Mouse (Mus musculus): ENCODE data around the gene Ndufaf2. TPM values are rescaled to one million over a fixed set of nuclear protein-coding genes. Genes with fewer than 3 reads are reported as not detected.
A peak's percentile ranks its signal among the peaks of the same experiment; 100 is the strongest.

Ndufaf2 gene
- total and polyA plus RNA-seq, 3 experiments = 37.1 to 117 (median 51.2) TPM

- TF ChIP-seq TBP (conservative IDR thresholded peaks at IDR 0.05; ENCODE audit: low read depth, low read length) (peak; percentile 59; the same call in 1 of the 2 replicates), ZNF384 (IDR thresholded peaks at IDR 0.05; ENCODE audit: low read depth, low read length) (no peak), NRF1 (IDR thresholded peaks at IDR 0.05; ENCODE audit: low read depth, low read length) (no peak; the same call in 1 of the 2 replicates), IRF4 (IDR thresholded peaks at IDR 0.05; ENCODE audit: low read depth, low read length) (peak; percentile 97), ELF1 (IDR thresholded peaks at IDR 0.05; ENCODE audit: low read depth, low read length) (no peak), POLR2A (IDR thresholded peaks at IDR 0.05; ENCODE audit: low read depth, low read length) (0 out of 2 replicates have a peak, but pooled peaks have one; percentile 28), CHD1 (IDR thresholded peaks at IDR 0.05; ENCODE audit: low read depth, low read length) (no peak), SIN3A (IDR thresholded peaks at IDR 0.05; ENCODE audit: low read length) (peak; percentile 80), E2F4 (IDR thresholded peaks at IDR 0.05; ENCODE audit: insufficient replicate concordance, low read depth, low read length) (no peak), USF1 (IDR thresholded peaks at IDR 0.05; ENCODE audit: low read depth, low read length) (no peak), ZMIZ1 (IDR thresholded peaks at IDR 0.05; ENCODE audit: low read depth, low read length) (no peak)
Measured at GRCm38 (mm10) chr13:108041358-108041757, 117.1 kb downstream of the Ndufaf2 start (continued).

- TF ChIP-seq ZNF384 (IDR thresholded peaks at IDR 0.05; ENCODE audit: low read depth, low read length) (no peak), BHLHE40 (IDR thresholded peaks at IDR 0.05; ENCODE audit: low read depth, low read length) (no peak), RAD21 (IDR thresholded peaks at IDR 0.05; ENCODE audit: low read depth, low read length) (no peak), IRF4 (IDR thresholded peaks at IDR 0.05; ENCODE audit: low read depth, low read length) (no peak), MYC (IDR thresholded peaks at IDR 0.05; ENCODE audit: low read depth, low read length) (no peak), ZC3H11A (IDR thresholded peaks at IDR 0.05; ENCODE audit: low read depth, low read length) (no peak), ZKSCAN1 (IDR thresholded peaks at IDR 0.05; ENCODE audit: borderline replicate concordance, low read depth, low read length) (no peak), KAT2A (IDR thresholded peaks at IDR 0.05; ENCODE audit: insufficient replicate concordance, low read length) (no peak), CHD1 (IDR thresholded peaks at IDR 0.05; ENCODE audit: low read depth, low read length) (no peak), SIN3A (IDR thresholded peaks at IDR 0.05; ENCODE audit: low read length) (no peak), ELF1 (IDR thresholded peaks at IDR 0.05; ENCODE audit: low read depth, low read length) (no peak), TBP (conservative IDR thresholded peaks at IDR 0.05; ENCODE audit: low read depth, low read length) (no peak), PAX5 (IDR thresholded peaks at IDR 0.05; ENCODE audit: low read length) (no peak), MEF2A (IDR thresholded peaks at IDR 0.05; ENCODE audit: borderline replicate concordance, low read depth, low read length) (no peak), CTCF (conservative IDR thresholded peaks at IDR 0.05 in 1 of 2, IDR thresholded peaks at IDR 0.05 in 1 of 2; ENCODE audit: low read depth in 2 of 2, low read length in 2 of 2) (no peak), USF1 (IDR thresholded peaks at IDR 0.05; ENCODE audit: low read depth, low read length) (no peak), NELFE (IDR thresholded peaks at IDR 0.05; ENCODE audit: low read depth, low read length) (no peak), POLR2AphosphoS2 (IDR thresholded peaks at IDR 0.05; ENCODE audit: low read depth, low read length) (no peak)
- dilution Hi-C loops (cut with MboI; ENCODE audit: extremely low pct_ligation_motif_present, extremely low pct_unique_long_range_greater_than_20kb, low sequenced_read_pairs) = no loop called here
- H3K4me3 ChIP-seq (replicated peaks in 1 of 3; ENCODE audit: low read depth in 2 of 3, low read length in 2 of 3, poor library complexity in 1 of 3) = no peak overlapping the region
- peaks cover 0 to 6% of the 10 kb centered on the region in 2 experiments for H3K36me3 ChIP-seq (replicated peaks in 1 of 2; ENCODE audit: control insufficient read depth in 1 of 2, insufficient read depth in 1 of 2, low read length in 1 of 2)
- no peak for DNase-seq (ENCODE audit: extremely low read depth)
- H3K4me2 ChIP-seq (ENCODE audit: insufficient read depth, low read depth, poor library complexity, severe bottlenecking) = no peak overlapping the region
- H3K27ac ChIP-seq (ENCODE audit: insufficient read depth, low read depth) = no peak overlapping the region
- H3K4me1 ChIP-seq (ENCODE audit: control insufficient read depth in 1 of 2, insufficient read depth in 2 of 2) = peaks cover 0 to 26% of the 10 kb centered on the region in 2 experiments; a peak in 2 of 4 replicates
- no peaks in the 10 kb centered on the region for H3K27me3 ChIP-seq (replicated peaks)
- in situ Hi-C loops (cut with MboI; ENCODE audit: low pct_ligation_motif_present, low pct_unique_long_range_greater_than_20kb, low sequenced_read_pairs) = loop anchor here (5.0 kb wide), 1 partner anchor 148 kb away; no protein-coding TSS in a partner anchor
- no peaks in the 10 kb centered on the region for H3K9me3 ChIP-seq (replicated peaks; ENCODE audit: low read length)
- H3K79me2 ChIP-seq (replicated peaks; ENCODE audit: control insufficient read depth, extremely low read depth, insufficient read depth, poor library complexity, severe bottlenecking) = peaks cover 19% of the 10 kb centered on the region
- H3K9ac ChIP-seq (ENCODE audit: insufficient read depth, low read depth) = no peak overlapping the region
Measured at GRCm38 (mm10) chr13:108040451-108040850, 118.0 kb downstream of the Ndufaf2 start.

Data from CH12.LX (cell line).